Mouse (Mus musculus) testis, adult 2 months (tissue): ENCODE results near the gene Zfp119b.

Source experiments
- CTCF ChIP-seq: fragments of 200-500 bp; IDR thresholded peaks from 2 replicates; pipeline ENCODE4 v1.5.1; 2012; ENCODE audit warnings: low read depth, mild to moderate bottlenecking, inconsistent platforms, low read length, moderate library complexity; ENCODE audit not compliant: control insufficient read depth, insufficient read depth, insufficient replicate concordance
- POLR2A ChIP-seq: fragments of 200-500 bp; IDR thresholded peaks from 2 replicates; pipeline ENCODE4 v1.6.1; 2012; ENCODE audit warnings: low read depth, mild to moderate bottlenecking, inconsistent platforms, low read length, moderate library complexity; ENCODE audit not compliant: control insufficient read depth

DNA sequence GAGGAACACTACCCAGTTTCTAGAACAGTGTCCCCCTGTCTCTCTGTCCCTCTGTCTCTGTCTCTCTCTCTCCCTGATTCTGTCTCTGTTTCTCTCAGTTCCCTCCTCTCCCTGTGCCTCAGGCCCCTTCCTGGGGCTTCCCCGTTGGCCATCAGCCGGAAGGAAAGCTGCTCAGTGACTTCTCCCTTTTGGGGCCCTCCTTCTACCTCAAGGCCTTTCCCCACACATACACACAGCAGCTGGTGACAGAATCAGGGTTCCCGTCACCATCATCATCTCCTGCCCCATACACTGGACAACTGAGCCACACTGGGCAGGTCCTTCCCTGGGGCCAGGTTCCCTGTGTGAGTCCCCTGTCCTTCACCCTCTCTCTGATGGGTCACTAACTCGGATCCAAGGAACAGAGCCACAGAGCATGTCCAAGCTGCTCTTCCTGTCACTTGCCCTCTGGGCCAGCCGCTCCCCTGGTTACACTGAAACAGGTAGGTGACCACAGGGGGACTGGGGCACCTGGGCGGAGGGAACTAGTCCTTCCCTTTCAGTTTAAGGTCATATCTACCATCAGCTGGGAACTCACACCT lies 3.2 kb upstream of the Zfp119b start, which contains the start of gene Ebi3:
- TF ChIP-seq CTCF (no peak), POLR2A (no peak)
